Mouse (Mus musculus) adrenal gland, postnatal 36 days (tissue): ENCODE results near the gene 1700019A02Rik. TPM values are rescaled to one million over a fixed set of nuclear protein-coding genes. Genes with fewer than 3 reads are reported as not detected.

ENCODE experiments used
- DNase-seq, 2 experiments: peaks; one replicate each; pipeline ENCODE4 v3.0.0; 2021; ENCODE audit warnings: mixed read lengths in 1 of 2
- long read RNA-seq, 2 experiments: library from polyadenylated mRNA; stranded (forward); transcript quantifications; one replicate each; pipeline ENCODE4 v2.0.0; 2021; ENCODE audit warnings: borderline sequencing depth in 2 of 2
- total RNA-seq, 2 experiments: library from RNA; stranded (reverse); gene quantifications; 2 replicates each; pipeline ENCODE4 v1.2.3; 2021

The 1700019A02Rik gene
- not detected for total RNA-seq
- long read RNA-seq, experiment 1: 0 reads
- long read RNA-seq, experiment 2: 0 reads

DNA sequence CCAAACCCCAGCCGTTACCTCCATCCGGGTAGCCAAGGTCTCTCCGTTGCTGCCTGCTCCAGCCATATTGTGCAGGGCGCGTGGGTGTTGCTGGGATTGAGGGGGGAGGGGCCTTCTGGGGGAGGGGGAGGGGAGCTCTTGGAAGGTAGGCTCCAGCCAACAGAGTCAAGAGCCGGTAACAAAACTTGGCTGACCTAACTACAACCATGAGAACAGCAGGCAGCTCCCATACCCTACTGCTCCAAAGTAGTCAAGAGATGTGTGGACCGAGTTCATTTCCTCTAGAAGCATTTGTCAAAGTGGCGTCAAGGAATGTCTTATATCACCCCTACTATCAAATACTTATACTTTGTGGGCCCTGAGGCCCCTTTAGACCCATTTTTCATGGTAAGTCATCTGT lies at the start of gene 1700019A02Rik:
Gene 1700019A02Rik, minus strand, starts transcription at position 101 of the 400 bp plus-strand sequence.
- DNase-seq: no peak

DNA sequence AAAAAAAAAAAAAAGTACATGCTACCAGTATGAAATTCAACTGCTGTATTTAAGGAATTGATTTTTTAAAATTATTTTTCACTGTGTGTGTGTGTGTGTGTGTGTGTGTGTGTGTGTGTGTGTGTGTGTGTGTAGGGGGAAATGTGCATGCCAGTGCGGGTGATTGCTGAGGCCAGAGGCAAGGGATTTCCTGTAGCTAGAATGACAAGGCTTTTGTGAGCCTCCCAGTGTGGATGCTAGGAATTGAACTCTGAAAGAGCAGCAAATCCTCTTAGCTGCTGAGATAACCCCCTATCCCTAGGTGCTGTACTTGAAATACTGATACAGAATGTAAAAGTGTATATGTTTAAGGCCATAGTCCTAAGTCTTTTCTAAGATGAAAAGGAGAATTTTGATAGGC lies 38.6 kb upstream of the 1700019A02Rik start:
- DNase-seq: no peak

DNA sequence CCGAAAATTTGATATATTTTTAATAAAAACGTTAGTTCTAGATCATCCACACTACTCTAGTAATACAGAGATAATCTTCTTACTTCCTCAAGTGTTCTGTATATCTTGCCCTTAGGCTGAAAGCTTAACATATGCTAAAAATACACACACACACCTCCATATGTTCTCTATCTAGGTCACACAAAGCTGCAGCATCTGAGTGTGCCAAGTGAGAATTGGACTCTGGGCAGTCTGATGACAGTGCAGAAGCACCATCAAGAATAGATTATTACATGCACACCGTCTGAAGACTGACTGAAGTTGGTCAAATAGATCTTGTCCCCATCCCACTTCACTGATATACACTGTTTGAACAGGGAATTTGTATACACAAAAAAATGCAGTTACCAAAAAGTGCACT lies 38.2 kb upstream of the 1700019A02Rik start:
- no peak for DNase-seq

DNA sequence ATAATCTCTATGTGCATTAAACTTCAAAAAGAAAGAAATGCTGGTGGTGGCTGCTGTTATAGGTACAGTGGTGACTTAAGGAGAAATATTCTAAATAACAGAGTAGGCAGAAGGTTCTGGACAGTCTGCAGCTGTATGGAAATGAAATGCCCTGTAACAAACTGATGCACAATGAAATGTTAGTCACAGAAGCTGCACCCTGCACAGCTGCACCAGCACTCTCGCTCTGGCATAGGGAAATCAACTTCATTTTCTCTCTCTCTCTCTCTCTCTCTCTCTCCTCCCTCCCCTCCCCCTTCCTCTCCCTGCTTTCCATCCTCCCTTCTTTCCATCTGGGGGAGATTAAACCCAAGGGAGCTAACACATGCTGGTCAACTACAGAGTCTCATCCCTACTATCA lies 37.3 kb upstream of the 1700019A02Rik start:
- no peak for DNase-seq

DNA sequence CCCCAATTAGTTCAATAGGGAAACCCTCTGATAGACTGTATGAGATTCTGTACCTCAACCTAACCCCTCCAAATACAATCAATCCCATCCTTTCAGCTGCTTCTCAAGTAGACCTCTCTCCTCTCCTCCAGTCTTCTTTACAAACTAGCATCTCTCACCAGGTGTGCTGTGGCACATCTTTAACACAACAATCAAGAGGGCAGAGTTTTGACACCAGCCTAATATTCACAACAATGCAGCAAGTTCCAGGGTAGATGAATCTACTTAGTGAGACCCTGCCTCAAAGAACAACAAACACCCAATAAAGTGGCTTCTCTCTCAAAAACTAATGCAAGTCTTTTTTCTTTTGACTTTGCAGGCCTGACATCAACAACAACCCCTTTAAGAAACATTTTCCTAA lies 22.7 kb upstream of the 1700019A02Rik start:
- no peak for DNase-seq

DNA sequence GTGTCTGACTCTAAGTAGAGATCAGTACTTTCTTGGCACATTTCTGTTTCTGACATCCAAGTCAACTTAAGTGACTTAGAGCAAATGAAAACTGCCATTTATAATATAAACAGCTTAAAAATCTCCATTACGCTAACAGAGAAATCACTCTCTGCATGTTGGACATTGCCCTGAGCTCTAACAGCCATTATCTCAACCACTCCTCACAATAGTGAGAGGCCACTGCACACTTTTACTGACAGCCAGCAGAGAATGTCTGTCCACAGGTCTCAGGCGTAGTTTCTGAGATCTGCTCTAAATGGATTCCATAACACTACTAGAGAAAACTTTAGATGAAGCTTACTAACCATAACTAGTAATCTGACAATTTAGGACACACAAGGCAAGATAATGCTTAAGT lies 16.5 kb upstream of the 1700019A02Rik start:
- no peak for DNase-seq

DNA sequence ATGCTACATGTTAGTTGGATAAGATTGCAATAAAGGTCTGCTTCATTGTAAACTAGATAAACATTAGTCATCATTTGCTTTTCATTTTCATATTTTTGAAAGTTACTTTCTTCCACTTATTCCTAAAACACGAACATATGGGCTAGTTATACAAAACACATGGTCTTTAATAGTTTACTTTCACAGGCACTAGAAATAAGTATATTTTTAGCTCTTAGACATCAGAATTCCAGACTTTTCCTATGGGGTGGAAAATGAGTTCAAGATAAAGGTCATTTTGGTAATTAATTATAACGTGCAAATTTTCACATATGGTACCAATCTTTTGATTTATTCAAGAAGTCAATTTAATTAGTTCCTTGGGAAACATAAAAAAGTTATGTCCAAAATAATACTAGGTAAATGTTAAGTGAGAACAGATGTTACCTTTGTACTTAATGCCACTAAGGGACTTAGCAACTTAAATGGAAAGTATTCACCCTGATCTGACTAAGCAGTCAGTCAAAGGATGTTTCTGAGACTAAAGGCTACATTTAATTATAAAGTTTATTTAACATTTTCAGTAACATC lies 14.3 kb upstream of the 1700019A02Rik start:
- DNase-seq: no peak

DNA sequence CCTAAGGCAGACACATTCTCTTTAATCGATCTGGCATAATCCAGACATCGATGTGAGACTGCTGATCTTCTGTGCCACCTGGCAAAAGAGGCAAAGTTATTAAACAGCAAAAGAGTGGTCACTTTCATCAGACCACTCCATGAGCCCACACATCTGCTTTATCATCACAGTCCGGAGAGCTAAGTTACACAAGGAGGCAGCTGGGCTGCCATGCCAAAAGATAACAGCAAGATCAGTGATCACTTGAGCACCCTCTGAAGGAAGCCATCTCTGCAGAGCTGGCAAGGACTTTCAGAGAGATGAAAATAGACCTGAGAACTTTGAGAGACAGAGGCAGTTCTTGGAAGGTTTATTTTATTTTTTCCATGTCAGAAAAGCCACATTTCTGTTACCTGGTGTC lies 7.1 kb upstream of the 1700019A02Rik start:
- DNase-seq: no peak

DNA sequence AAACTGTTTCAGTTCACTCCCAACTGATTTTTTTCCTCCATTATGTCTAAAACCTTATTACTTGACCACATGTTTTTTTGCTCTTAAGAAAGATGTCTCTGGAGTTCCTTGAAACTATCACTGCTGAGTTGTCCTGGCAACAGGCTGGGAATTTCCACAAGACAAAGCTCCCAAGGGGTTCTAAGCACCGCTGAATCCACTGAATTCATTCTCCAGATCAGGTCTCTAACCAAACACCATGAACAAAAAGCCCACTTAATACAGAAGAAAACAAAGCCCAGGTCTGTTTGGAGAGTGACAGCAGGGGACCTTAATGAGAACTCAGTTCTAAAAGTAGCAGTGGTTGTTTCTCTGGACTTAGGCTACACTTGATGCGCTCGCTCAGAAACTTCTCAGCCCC lies 3.8 kb upstream of the 1700019A02Rik start:
- DNase-seq: no peak

DNA sequence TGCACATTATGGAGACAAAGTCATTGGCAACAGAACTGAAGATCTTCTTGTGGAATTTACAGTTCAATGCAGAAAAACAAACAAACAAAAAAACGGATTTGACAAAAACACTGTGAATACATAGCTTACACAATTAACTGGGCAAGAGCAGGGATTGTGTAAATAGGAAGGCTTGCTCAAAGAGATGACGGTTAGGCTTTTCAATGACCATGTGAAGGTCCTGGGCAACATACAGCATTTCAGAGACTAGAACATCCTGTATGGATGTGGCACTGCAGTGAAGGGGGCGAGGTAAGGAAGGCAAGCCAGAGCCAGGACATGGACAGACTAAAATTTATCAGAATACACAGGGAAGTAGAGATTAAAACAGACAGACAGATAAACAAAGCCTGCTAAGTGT lies 2.2 kb upstream of the 1700019A02Rik start:
- DNase-seq: no peak

DNA sequence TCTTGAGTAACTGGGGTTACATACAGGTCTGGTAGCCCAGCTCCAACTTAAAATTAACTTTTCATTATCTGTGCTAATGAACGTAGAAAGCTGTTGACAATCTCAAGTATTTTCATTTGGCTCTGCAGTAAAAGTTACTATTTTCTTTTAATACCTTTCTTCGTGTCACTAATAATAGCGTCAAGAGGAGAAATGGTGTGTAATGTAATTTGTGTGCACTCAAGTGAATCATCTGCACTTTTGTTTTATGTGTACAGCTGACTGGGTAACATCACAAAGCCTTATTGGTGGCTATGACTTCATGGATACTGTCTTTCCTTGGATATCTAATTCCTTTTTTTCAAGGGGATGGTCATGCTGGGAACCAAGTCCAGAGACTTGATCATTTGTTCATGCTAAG lies 1.1 kb downstream of the 1700019A02Rik start:
- DNase-seq: no peak

DNA sequence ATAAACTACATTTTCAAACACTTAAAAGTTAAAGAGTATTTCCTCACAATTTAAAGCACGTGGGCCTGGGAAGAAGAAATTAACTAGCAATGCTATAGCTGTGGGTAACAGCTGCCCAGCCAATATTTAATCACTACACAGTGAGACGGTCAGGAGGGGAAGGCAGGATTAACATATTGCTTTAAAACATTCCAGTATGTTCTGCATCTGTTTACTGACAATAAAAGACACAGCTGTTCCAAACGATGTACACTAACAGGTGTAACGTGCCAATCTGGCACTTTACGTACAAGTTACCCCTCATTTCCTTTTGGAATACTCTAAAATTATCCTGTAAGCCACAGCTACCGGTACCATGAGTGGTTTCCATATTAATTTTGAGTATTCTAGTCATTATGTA lies 29.7 kb downstream of the 1700019A02Rik start:
- DNase-seq: no peak

DNA sequence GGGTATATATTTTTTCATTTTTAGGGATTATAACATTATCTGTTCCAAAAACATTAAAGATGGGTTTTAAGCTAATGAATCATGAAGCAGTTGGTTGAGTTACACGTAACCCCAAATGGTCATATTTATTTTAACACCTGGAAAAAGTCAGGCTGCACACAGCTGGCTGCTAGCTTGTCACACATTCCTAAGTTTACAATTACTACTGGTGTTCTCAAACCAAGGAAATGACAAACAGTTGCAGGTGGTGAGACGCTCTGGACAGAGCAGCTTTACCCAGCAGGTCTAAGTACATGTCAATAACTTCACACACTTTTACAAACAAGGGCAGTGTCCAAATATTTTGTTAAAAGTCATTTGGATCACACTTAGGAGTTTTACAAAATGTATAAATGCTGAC lies 64.4 kb downstream of the 1700019A02Rik start:
- no peak for DNase-seq

DNA sequence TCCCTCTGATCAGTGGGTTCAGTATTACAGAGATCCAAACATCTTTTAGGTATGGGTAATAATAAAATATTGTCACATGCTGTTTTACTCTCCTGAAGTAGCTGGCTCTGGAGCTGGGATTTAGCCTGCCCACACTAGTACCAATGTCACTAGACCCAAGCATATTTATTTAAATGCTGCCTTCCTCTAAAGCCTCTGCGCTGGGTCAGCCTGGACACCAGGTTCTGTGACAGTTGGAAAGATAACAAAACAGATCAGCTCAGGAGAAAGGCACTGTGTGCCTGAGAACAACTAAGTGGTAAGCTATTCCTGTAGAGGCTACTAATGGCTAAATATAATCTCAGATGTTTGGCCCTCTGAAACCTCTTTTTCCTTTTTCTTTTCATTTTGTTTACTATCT lies 76.9 kb downstream of the 1700019A02Rik start:
- no peak for DNase-seq

Other genes with a start within 250 kb of the 1700019A02Rik start
- under 1 TPM; 0.40 to 0.60 TPM for gene 1700019D03Rik, start 167.5 kb downstream of the 1700019A02Rik start, total RNA-seq
- not detected for gene Mstn, start 126.0 kb downstream of the 1700019A02Rik start, total RNA-seq
- gene Pms1, start 109.4 kb upstream of the 1700019A02Rik start, total RNA-seq: 1 to 10 TPM; 6.0 to 6.2 TPM
- gene Ormdl1, start 109.5 kb upstream of the 1700019A02Rik start, total RNA-seq: 10 to 100 TPM; 13.9 to 20.6 TPM
- gene Gm28778, start 109.5 kb upstream of the 1700019A02Rik start, total RNA-seq: not detected
- 10 to 100 TPM; 14.3 to 21.9 TPM for gene Osgepl1, start 126.0 kb upstream of the 1700019A02Rik start, total RNA-seq
- 1 to 10 TPM in 1 of 2 experiments, not detected in 1; 3.7 TPM for gene Asdurf, start 165.0 kb upstream of the 1700019A02Rik start, total RNA-seq
- gene Gm28551, start 165.0 kb upstream of the 1700019A02Rik start, total RNA-seq: under 1 TPM in 1 of 2 experiments, not detected in 1; 0.20 TPM
- 10 to 100 TPM; 24.4 to 31.2 TPM for gene Asnsd1, start 165.1 kb upstream of the 1700019A02Rik start, total RNA-seq